Mouse (Mus musculus) C2C12 (cell line): ENCODE measurements around the gene Man2a2.

ENCODE experiments used
- CEBPB ChIP-seq: IDR thresholded peaks from one replicate; pipeline ENCODE4 v1.6.1; 2011; ENCODE audit warnings: low read depth, mild to moderate bottlenecking, control low read depth, moderate library complexity
- CTCF ChIP-seq: IDR thresholded peaks from one replicate; pipeline ENCODE4 v1.5.1; 2011; ENCODE audit not compliant: control insufficient read depth, insufficient read depth, insufficient read length
- MAX ChIP-seq: IDR thresholded peaks from one replicate; pipeline ENCODE4 v1.6.1; 2011; ENCODE audit warnings: mild to moderate bottlenecking, control low read depth
- MYOD1 ChIP-seq: IDR thresholded peaks from one replicate; pipeline ENCODE4 v1.6.1; 2011; ENCODE audit warnings: low read depth; ENCODE audit not compliant: control insufficient read depth, insufficient read length
- MYOG ChIP-seq: IDR thresholded peaks from one replicate; pipeline ENCODE4 v1.6.1; 2011; ENCODE audit not compliant: control insufficient read depth, insufficient read length; ENCODE audit errors: extremely low read depth
- USF1 ChIP-seq: IDR thresholded peaks from one replicate; pipeline ENCODE4 v1.6.1; 2011; ENCODE audit warnings: low read depth, mild to moderate bottlenecking, control low read depth, moderate library complexity

DNA sequence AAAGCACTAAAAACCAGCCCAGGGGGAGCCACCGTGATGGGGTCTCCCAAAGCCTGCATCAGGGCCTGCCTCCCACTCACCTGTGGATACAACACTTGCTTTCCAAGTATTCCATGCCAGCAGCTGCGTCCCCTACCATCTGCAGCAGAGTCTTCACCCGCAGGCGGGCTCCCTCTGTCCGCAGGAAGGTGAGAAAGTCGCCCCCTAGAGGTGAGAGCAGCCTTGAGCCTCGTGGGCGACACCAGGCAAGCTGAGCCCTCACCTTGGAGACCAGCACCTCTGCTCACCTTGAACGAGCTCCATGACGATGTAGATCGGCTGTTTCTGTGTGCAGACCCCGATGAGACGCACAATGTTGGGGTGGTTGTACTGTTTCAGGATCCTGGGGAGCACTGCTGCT, 8.4 kb upstream of the Man2a2 start:
- TF ChIP-seq MYOD1 (no peak), CTCF (peak; percentile 43), USF1 (no peak), MAX (no peak), CEBPB (no peak), MYOG (no peak)
